Mouse (Mus musculus) stomach, postnatal 0 days (tissue): ENCODE measurements around the gene Nrp2. TPM values are rescaled to one million over a fixed set of nuclear protein-coding genes. Genes with fewer than 3 reads are reported as not detected.

Experiments
- ATAC-seq: fragments of 200-750 bp; cut with Nextera tagmentation; 2 replicates; pipeline ENCODE4 v1.8.0; 2017; ENCODE audit not compliant: low FRiP score, low TSS enrichment
- DNase-seq: peaks from one replicate; pipeline ENCODE4 v3.0.0-alpha.2; 2016; ENCODE audit warnings: low spot score
- H3K27ac ChIP-seq: fragments of 300-500 bp; sonication (generic); replicated peaks from 2 replicates; pipeline ENCODE4 v1.5.1; 2014; ENCODE audit warnings: mild to moderate bottlenecking, control low read depth
- H3K27me3 ChIP-seq: fragments of 300-500 bp; sonication (generic); 2 replicates; pipeline ENCODE4 v1.6.1; 2014; ENCODE audit warnings: low read length; ENCODE audit not compliant: control insufficient read depth, insufficient read depth
- H3K36me3 ChIP-seq: fragments of 300-500 bp; sonication (generic); 2 replicates; pipeline ENCODE4 v1.6.1; 2014; ENCODE audit warnings: low read length, mixed read lengths; ENCODE audit not compliant: control insufficient read depth, insufficient read depth
- H3K4me1 ChIP-seq: fragments of 300-500 bp; sonication (generic); replicated peaks from 2 replicates; pipeline ENCODE4 v1.6.1; 2014; ENCODE audit warnings: antibody characterized with exemption; ENCODE audit not compliant: control insufficient read depth, insufficient read depth
- H3K4me2 ChIP-seq: fragments of 300-500 bp; sonication (generic); replicated peaks from 2 replicates; pipeline ENCODE4 v1.6.1; 2014; ENCODE audit warnings: low read depth, mild to moderate bottlenecking, control low read depth, moderate library complexity
- H3K4me3 ChIP-seq: fragments of 300-500 bp; sonication (generic); 2 replicates; pipeline ENCODE4 v1.5.1; 2014; ENCODE audit warnings: low read depth, low read length, control low read depth
- H3K9ac ChIP-seq: fragments of 300-500 bp; sonication (generic); 2 replicates; pipeline ENCODE4 v1.6.1; 2014; ENCODE audit warnings: mild to moderate bottlenecking, low read length, control low read depth, mixed read lengths
- H3K9me3 ChIP-seq: fragments of 300-500 bp; sonication (generic); 2 replicates; pipeline ENCODE4 v1.6.1; 2016; ENCODE audit warnings: low read length; ENCODE audit not compliant: control insufficient read depth
- CTCF ChIP-seq: IDR thresholded peaks from 2 replicates; pipeline ENCODE4 v1.5.1; 2016; ENCODE audit warnings: antibody characterized with exemption, low read depth, mild to moderate bottlenecking, moderate library complexity
- EP300 ChIP-seq: optimal IDR thresholded peaks from 2 replicates; pipeline ENCODE3; 2016; ENCODE audit warnings: antibody characterized with exemption
- WGBS: fragments of 180-500 bp; shearing (Covaris S2); extraction: QIAGEN DNeasy Blood & Tissue Kit; methylation state at CpG from one replicate; pipeline ENCODE4 v1.1.7; 2014; 5-methylcytosine and 5-hydroxymethylcytosine counted together
- polyA plus RNA-seq: library from polyadenylated mRNA; unstranded; fragments of >200 nt; fragmentation: Nextera tagmentation; extraction: Ambion mirVana; gene quantifications from 2 replicates; pipeline ENCODE4 v1.2.1, GENCODE M21; 2015

Gene Nrp2
- polyA plus RNA-seq, 1 experiment from 2014 or later, result 10.2 TPM

DNA sequence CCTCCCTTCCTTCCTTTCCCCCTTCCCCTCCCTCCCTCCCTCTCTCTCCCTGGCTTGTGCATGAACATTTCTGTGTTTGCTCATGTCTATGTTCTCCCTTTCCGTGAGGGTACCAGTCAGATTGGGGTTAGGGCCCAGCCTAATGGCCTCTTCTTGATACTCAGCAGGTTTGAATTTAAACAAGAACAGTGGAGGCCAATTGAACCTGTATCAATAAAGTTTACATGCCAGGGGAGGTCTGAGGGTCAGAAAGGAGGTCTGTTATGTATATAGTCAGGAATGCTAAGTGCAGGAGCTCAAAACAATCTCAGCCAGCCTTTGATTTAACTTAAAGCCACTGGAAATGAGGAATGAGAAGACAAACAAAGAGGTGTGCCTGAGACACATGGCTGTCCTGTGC is 110.9 kb downstream of the Nrp2 start:
- 38% methylated on average over 1 of the region's 1 CpGs for WGBS

DNA sequence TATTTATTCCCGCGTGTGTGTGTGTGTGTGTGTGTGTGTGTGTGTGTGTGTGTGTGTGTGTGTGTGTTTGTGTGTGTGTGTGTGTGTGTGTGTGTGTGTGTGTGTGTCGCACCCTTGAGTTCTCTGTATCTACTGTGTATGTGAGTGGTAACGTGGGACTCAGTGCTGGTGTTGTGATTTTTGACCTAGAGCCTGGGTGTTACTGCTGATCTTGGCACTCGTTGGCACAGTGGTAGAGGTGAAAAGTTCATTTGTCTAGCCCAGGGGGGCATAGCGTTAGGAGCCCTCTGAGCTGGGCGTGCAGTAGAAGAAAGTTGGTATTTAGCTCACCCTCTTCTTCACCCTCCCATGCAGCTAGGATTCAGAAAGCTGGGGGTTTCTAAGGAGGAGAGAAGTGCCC is 114.5 kb downstream of the Nrp2 start:
- no peak overlapping the region for H3K4me2 ChIP-seq
- H3K27me3 ChIP-seq, result no peaks in the 10 kb centered on the region
- TF ChIP-seq CTCF, result no peak
- TF ChIP-seq EP300, result no peak
- H3K4me1 ChIP-seq, result no peaks in the 10 kb centered on the region; the same call in 1 of the 2 replicates
- H3K27ac ChIP-seq, result no peak overlapping the region
- H3K4me3 ChIP-seq, result no peak overlapping the region
- ATAC-seq, result no peak
- no peaks in the 10 kb centered on the region; the same call in 1 of the 2 replicates for H3K36me3 ChIP-seq
- no peaks in the 10 kb centered on the region for H3K9me3 ChIP-seq
- DNase-seq, result no peak
- 80% methylated on average over 7 of the region's 7 CpGs for WGBS
- H3K9ac ChIP-seq, result no peak overlapping the region

More for the DNA sequence above, 110.9 kb downstream of the Nrp2 start:
- Histone ChIP-seq H3K9me3 (no peaks in the 10 kb centered on the region), H3K36me3 (no peaks in the 10 kb centered on the region; the same call in 1 of the 2 replicates), H3K4me1 (no peaks in the 10 kb centered on the region), H3K9ac (no peak overlapping the region), H3K27ac (no peak overlapping the region), H3K27me3 (no peaks in the 10 kb centered on the region), H3K4me3 (no peak overlapping the region), H3K4me2 (no peak overlapping the region)
- DNase-seq (no peak), ATAC-seq (no peak)
- no peak for TF ChIP-seq CTCF

DNA sequence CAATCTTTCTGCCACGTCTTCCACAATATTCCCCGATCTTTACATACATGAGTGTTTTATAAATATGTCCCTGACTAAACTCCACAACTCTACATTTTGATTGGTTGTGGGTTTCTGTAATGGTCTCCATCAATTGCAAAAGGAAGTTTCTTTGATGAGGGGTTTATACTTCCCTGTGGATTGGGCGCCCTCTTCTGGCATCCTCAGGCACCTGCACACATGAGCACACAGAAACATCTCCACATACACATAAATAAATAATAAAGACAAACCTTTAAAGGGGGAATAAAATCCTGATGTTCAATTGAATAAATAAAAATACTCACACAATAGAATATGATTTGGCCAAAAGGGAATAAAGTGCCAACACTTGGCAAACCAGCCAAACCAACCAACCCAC is 117.1 kb downstream of the Nrp2 start:
- Histone ChIP-seq H3K4me2 (no peak overlapping the region), H3K27ac (no peak overlapping the region), H3K9ac (no peak overlapping the region), H3K9me3 (no peaks in the 10 kb centered on the region), H3K36me3 (no peaks in the 10 kb centered on the region; the same call in 1 of the 2 replicates), H3K27me3 (no peaks in the 10 kb centered on the region), H3K4me3 (no peak overlapping the region), H3K4me1 (no peaks in the 10 kb centered on the region; the same call in 1 of the 2 replicates)
- DNase-seq (no peak), ATAC-seq (no peak)
- WGBS, result 77% methylated on average over 3 of the region's 3 CpGs
- TF ChIP-seq EP300 (no peak), CTCF (peak; percentile 68)

DNA sequence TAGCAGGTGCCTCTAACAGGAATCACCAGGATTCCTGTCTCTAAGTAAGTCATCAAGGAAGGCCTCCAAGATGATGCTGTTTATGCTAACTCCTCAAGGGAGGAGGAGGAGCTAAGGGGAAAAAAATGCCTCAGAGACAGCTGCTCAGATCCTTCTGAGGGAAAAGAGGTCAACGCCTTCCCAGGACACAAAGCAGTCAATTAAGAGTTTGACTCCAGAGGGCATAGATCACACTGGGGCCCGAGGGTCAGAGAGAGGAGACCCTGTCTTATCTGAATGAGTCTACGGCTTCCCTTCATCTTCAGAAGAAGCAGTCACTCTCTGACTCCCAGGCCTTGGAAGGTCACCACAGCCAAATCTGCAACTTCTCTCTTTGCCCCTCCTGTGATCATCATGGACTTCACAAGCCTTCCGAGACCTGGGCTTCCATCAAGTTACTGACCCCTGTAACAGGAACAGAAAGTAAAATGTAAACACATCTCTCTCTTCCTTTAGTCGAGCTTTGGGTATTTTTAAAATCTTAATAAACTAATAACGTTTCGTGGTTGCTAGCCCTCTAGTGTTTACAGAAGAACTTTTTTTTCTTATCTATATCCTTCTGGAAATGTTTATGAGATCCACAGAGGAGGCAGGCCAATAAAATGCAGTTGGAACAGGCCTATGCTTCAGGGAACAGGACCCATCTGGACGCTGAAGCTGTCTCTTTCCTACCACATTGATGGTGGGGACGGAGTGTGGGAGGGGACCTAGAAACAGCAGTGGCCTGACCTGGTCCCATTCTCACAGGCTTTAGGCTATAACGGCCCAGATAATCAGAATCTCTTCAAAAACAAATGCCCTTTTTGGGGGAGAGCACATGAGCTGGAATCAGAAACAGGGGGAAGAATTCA is 118.7 kb downstream of the Nrp2 start:
- ATAC-seq (no peak; the same call in 1 of the 2 replicates), DNase-seq (no peak)
- Histone ChIP-seq H3K9ac (no peak overlapping the region), H3K4me3 (no peak overlapping the region), H3K9me3 (no peaks in the 10 kb centered on the region), H3K36me3 (no peaks in the 10 kb centered on the region), H3K27me3 (no peaks in the 10 kb centered on the region), H3K4me2 (no peak overlapping the region), H3K4me1 (no peaks in the 10 kb centered on the region; the same call in 1 of the 2 replicates), H3K27ac (peak overlapping the region; percentile 78)
- peak; percentile 13; the same call in 1 of the 2 replicates for TF ChIP-seq CTCF
- TF ChIP-seq EP300, result no peak
- 33% methylated on average over 10 of the region's 10 CpGs for WGBS

DNA sequence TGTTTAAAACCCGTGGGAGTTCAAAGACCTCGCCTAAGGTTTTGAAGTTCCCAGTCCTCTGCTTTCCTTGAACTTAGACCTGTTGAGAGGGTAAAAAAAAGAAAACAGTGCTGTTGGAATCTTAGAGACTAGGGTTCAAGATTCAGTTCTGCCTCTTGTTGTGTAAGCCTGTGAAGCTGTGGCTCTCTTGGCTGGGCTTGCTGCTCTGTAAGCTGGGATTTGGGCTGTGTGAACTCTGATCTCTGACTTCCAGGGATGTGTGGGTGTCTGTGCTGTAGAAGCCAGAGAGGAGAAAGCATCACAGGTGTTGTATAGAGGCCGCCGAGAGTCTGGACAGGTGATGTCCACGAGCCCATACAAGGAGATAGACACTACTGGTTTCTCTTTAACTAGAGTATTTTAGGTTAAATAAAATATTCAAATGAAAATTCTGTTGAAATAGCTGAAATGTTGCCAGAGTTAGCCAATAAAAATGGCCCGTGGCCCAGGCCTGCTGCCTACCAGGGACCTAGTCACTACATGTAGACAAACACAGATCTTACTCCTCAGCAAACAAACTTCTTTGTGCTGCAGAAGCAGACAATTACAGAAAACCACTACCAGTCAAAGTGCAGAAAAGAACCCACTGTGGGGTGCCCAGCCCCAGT is 120.6 kb downstream of the Nrp2 start:
- Histone ChIP-seq H3K36me3 (no peaks in the 10 kb centered on the region), H3K4me1 (no peaks in the 10 kb centered on the region; the same call in 1 of the 2 replicates), H3K27me3 (no peaks in the 10 kb centered on the region), H3K9ac (no peak overlapping the region), H3K9me3 (no peaks in the 10 kb centered on the region), H3K4me2 (no peak overlapping the region), H3K4me3 (no peak overlapping the region), H3K27ac (peak overlapping the region; percentile 78)
- 58% methylated on average over 6 of the region's 6 CpGs for WGBS
- TF ChIP-seq CTCF, result no peak
- TF ChIP-seq EP300, result no peak
- no peak for DNase-seq
- ATAC-seq, result no peak
